Mouse (Mus musculus): ENCODE results near the gene Hbb-bh1. TPM values are rescaled to one million over a fixed set of nuclear protein-coding genes. Genes with fewer than 3 reads are reported as not detected.
"Not testable (repeated sequence)": the region's sequence is repeated elsewhere in the genome, so short reads cannot be mapped to it uniquely, and the experiment has no call there.

Gene Hbb-bh1
- polyA plus RNA-seq, 1 experiment from 2014 or later: 4,275 TPM

GRCm38 (mm10) chr7:103809801-103810155 lies 33.2 kb downstream of the Hbb-bh1 start:
- H3K27me3 ChIP-seq (ENCODE audit: low read depth, poor library complexity, severe bottlenecking): no peaks in the 10 kb centered on the region
- DNase-seq (ENCODE audit: low spot score): no peak
- no peak overlapping the region for H3K4me3 ChIP-seq

GRCm38 (mm10) chr7:103808971-103809800 lies 33.8 kb downstream of the Hbb-bh1 start:
- no peak overlapping the region for H3K27ac ChIP-seq (replicated peaks)
- 76% methylated on average over 5 of the region's 5 CpGs for WGBS
- no peak overlapping the region for H3K4me3 ChIP-seq
- no peak for DNase-seq (ENCODE audit: low spot score)
- H3K27me3 ChIP-seq (ENCODE audit: low read depth, poor library complexity, severe bottlenecking): no peaks in the 10 kb centered on the region
- no peaks in the 10 kb centered on the region for H3K9me3 ChIP-seq (replicated peaks)
- no peaks in the 10 kb centered on the region for H3K4me1 ChIP-seq
- no peaks in the 10 kb centered on the region for H3K36me3 ChIP-seq

More at GRCm38 (mm10) chr7:103809801-103810155, 33.2 kb downstream of the Hbb-bh1 start:
- Histone ChIP-seq H3K36me3 (no peaks in the 10 kb centered on the region), H3K4me1 (no peaks in the 10 kb centered on the region), H3K27ac (replicated peaks) (no peak overlapping the region), H3K9me3 (replicated peaks) (no peaks in the 10 kb centered on the region)
- 72% methylated on average over 1 of the region's 1 CpGs for WGBS

DNA sequence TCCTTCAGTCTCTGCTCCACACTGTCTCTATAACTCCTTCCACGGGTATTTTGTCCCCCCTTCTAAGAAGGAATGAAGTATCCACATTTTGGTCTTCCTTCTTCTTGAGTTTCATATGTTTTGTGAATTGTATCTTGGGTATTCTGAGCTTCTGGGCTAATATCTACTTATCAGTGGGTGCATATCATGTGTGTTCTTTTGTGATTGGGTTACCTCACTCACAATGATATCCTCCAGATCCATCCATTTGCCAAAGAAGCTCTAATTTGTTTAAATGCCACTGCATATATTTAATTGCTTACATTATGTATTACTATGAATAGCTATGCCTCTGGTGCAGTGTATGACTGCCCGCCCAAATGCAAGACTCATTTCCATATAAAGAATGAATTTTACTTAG lies 34.8 kb downstream of the Hbb-bh1 start:
- DNase-seq (ENCODE audit: low spot score); H3K27me3 ChIP-seq (ENCODE audit: low read depth, poor library complexity, severe bottlenecking); H3K4me1 ChIP-seq; H3K36me3 ChIP-seq; H3K4me3 ChIP-seq; H3K9me3 ChIP-seq (replicated peaks); H3K27ac ChIP-seq (replicated peaks): not testable (repeated sequence)
- 75% methylated on average over 2 of the region's 2 CpGs for WGBS

- Histone ChIP-seq H3K4me3 (no peak overlapping the region), H3K27ac (replicated peaks) (no peak overlapping the region), H3K4me1 (no peaks in the 10 kb centered on the region), H3K27me3 (ENCODE audit: low read depth, poor library complexity, severe bottlenecking) (no peaks in the 10 kb centered on the region), H3K9me3 (replicated peaks) (no peaks in the 10 kb centered on the region), H3K36me3 (no peaks in the 10 kb centered on the region)
- DNase-seq (ENCODE audit: low spot score): peak; percentile 13
- WGBS: 76% methylated on average over 1 of the region's 1 CpGs
These were observed 36.1 kb downstream of the Hbb-bh1 start for GRCm38 (mm10) chr7:103806856-103807255.

DNA sequence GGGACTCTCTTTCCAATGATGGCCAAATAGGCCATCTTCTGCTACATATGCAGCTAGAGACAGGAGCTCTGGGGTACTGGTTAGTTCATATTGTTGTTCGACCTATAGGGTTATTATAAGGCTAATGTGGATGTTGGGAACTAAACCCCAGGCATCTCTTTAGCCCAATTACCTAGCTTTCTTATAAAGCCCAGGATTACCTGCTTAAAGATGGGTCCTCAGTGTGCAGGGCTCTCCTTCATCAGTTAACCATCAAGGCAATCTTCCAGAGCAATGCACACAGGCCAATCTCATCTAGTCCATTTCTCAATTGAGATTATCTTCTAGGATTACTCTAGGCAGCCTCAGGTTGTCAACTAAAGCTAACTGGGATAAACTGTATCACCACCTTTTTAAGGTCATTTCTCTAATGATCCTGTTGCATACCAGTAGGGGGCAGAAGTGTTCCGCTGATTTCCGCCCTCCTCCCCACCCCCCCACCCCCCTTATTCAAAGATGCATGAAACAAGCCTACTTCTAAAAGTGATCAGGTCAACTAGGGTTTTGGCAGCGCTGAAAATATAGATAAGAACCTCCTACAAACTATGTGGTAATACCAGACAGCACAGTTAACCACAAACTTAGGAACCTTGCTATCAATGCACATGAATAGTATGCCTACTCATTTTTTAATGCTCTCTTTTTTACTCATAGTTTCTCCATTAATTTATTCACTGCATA lies 50.1 kb downstream of the Hbb-bh1 start:
- no peak for DNase-seq (ENCODE audit: low spot score)
- H3K4me1 ChIP-seq: no peaks in the 10 kb centered on the region
- no peak overlapping the region for H3K4me3 ChIP-seq
- H3K36me3 ChIP-seq: no peaks in the 10 kb centered on the region
- H3K9me3 ChIP-seq (replicated peaks): no peaks in the 10 kb centered on the region
- H3K27ac ChIP-seq (replicated peaks): no peak overlapping the region
- no peaks in the 10 kb centered on the region for H3K27me3 ChIP-seq (ENCODE audit: low read depth, poor library complexity, severe bottlenecking)
- WGBS: 35% methylated on average over 4 of the region's 4 CpGs

DNA sequence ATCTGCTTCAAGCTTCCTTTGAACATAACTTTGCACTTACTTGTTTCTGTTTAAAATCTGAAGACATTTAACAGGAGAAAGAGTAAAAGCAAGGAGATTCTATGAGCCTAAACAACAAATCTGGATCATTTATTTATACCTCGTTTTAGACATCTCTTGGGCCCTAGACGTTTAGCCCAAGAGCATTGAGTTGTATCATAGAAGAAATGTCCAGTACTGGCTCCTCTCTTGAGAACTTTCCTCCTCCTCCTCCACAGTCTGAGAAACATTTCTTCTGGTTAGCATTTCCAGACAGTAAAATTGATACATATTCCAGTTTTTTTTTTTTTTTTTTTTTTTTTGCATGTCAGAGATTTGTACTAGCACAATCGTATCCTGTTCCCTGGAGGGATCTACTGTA lies 51.2 kb downstream of the Hbb-bh1 start, which contains the start of gene Olfr67:
Gene Olfr67, minus strand, starts transcription at position 101 of the 400 bp plus-strand sequence.
- Histone ChIP-seq H3K27me3 (ENCODE audit: low read depth, poor library complexity, severe bottlenecking) (no peaks in the 10 kb centered on the region), H3K4me3 (no peak within 1 kb of the TSS), H3K27ac (replicated peaks) (no peak within 1 kb of the TSS), H3K36me3 (no peaks in the 10 kb centered on the region), H3K9me3 (replicated peaks) (no peaks in the 10 kb centered on the region), H3K4me1 (no peaks in the 10 kb centered on the region)
- WGBS: 92% methylated on average over 3 of the region's 3 CpGs
- no peak for DNase-seq (ENCODE audit: low spot score)

Other genes starting within 250 kb of the Hbb-bh1 start
- gene Olfr619, start 242.6 kb downstream of the Hbb-bh1 start, polyA plus RNA-seq (2016; fragmentation: Nextera tagmentation; extraction: Ambion mirVana): not detected in 2 replicates
- gene Olfr620, start 230.6 kb downstream of the Hbb-bh1 start, polyA plus RNA-seq (2016; fragmentation: Nextera tagmentation; extraction: Ambion mirVana): not detected in 2 replicates
- not detected in 2 replicates for gene Olfr622, start 200.5 kb downstream of the Hbb-bh1 start, polyA plus RNA-seq (2016; fragmentation: Nextera tagmentation; extraction: Ambion mirVana)
- not detected in 2 replicates for gene Olfr623, start 179.5 kb downstream of the Hbb-bh1 start, polyA plus RNA-seq (2016; fragmentation: Nextera tagmentation; extraction: Ambion mirVana)
- gene Olfr624, start 172.0 kb downstream of the Hbb-bh1 start, polyA plus RNA-seq (2016; fragmentation: Nextera tagmentation; extraction: Ambion mirVana): 0.02 TPM in 2 replicates
- not detected in 2 replicates for gene Olfr625-ps1, start 160.4 kb downstream of the Hbb-bh1 start, polyA plus RNA-seq (2016; fragmentation: Nextera tagmentation; extraction: Ambion mirVana)
- gene Olfr243, start 128.5 kb downstream of the Hbb-bh1 start, polyA plus RNA-seq (2016; fragmentation: Nextera tagmentation; extraction: Ambion mirVana): not detected in 2 replicates
- gene Olfr628, start 112.8 kb downstream of the Hbb-bh1 start, polyA plus RNA-seq (2016; fragmentation: Nextera tagmentation; extraction: Ambion mirVana): not detected in 2 replicates
- not detected in 2 replicates for gene Olfr629, start 98.2 kb downstream of the Hbb-bh1 start, polyA plus RNA-seq (2016; fragmentation: Nextera tagmentation; extraction: Ambion mirVana)
- not detected in 2 replicates for gene Olfr630, start 85.8 kb downstream of the Hbb-bh1 start, polyA plus RNA-seq (2016; fragmentation: Nextera tagmentation; extraction: Ambion mirVana)
- gene Olfr69, start 71.6 kb downstream of the Hbb-bh1 start, polyA plus RNA-seq (2016; fragmentation: Nextera tagmentation; extraction: Ambion mirVana): not detected in 2 replicates
- gene Olfr68, start 63.5 kb downstream of the Hbb-bh1 start, polyA plus RNA-seq (2016; fragmentation: Nextera tagmentation; extraction: Ambion mirVana): not detected in 2 replicates
- gene Olfr67, start 51.3 kb downstream of the Hbb-bh1 start, polyA plus RNA-seq (2016; fragmentation: Nextera tagmentation; extraction: Ambion mirVana): not detected in 2 replicates
- 191 and 345 TPM in 2 replicates for gene Hbb-bt, start 29.2 kb downstream of the Hbb-bh1 start, polyA plus RNA-seq (2016; fragmentation: Nextera tagmentation; extraction: Ambion mirVana)
- 74.3 and 117 TPM in 2 replicates for gene Hbb-bs, start 15.1 kb downstream of the Hbb-bh1 start, polyA plus RNA-seq (2016; fragmentation: Nextera tagmentation; extraction: Ambion mirVana)
- gene Hbb-bh2, start 2.6 kb downstream of the Hbb-bh1 start, polyA plus RNA-seq (2016; fragmentation: Nextera tagmentation; extraction: Ambion mirVana): 0.23 TPM in 1 of 2 replicates, not detected in the other
- 7,838 and 8,555 TPM in 2 replicates for gene Hbb-y, start 10.1 kb upstream of the Hbb-bh1 start, polyA plus RNA-seq (2016; fragmentation: Nextera tagmentation; extraction: Ambion mirVana)
- gene Olfr66, start 43.1 kb upstream of the Hbb-bh1 start, polyA plus RNA-seq (2016; fragmentation: Nextera tagmentation; extraction: Ambion mirVana): not detected in 2 replicates
- gene Olfr64, start 51.3 kb upstream of the Hbb-bh1 start, polyA plus RNA-seq (2016; fragmentation: Nextera tagmentation; extraction: Ambion mirVana): not detected in 2 replicates
- not detected in 2 replicates for gene Olfr65, start 60.3 kb upstream of the Hbb-bh1 start, polyA plus RNA-seq (2016; fragmentation: Nextera tagmentation; extraction: Ambion mirVana)
- not detected in 2 replicates for gene Olfr631, start 85.7 kb upstream of the Hbb-bh1 start, polyA plus RNA-seq (2016; fragmentation: Nextera tagmentation; extraction: Ambion mirVana)
- not detected in 2 replicates for gene Olfr632, start 91.2 kb upstream of the Hbb-bh1 start, polyA plus RNA-seq (2016; fragmentation: Nextera tagmentation; extraction: Ambion mirVana)
- not detected in 2 replicates for gene Olfr633, start 101.3 kb upstream of the Hbb-bh1 start, polyA plus RNA-seq (2016; fragmentation: Nextera tagmentation; extraction: Ambion mirVana)
- 0.01 and 0.04 TPM in 2 replicates for gene Olfr635, start 128.0 kb upstream of the Hbb-bh1 start, polyA plus RNA-seq (2016; fragmentation: Nextera tagmentation; extraction: Ambion mirVana)
- gene Olfr638, start 155.6 kb upstream of the Hbb-bh1 start, polyA plus RNA-seq (2016; fragmentation: Nextera tagmentation; extraction: Ambion mirVana): not detected in 2 replicates
- gene Olfr639, start 174.1 kb upstream of the Hbb-bh1 start, polyA plus RNA-seq (2016; fragmentation: Nextera tagmentation; extraction: Ambion mirVana): not detected in 2 replicates
- not detected in 2 replicates for gene Olfr640, start 182.4 kb upstream of the Hbb-bh1 start, polyA plus RNA-seq (2016; fragmentation: Nextera tagmentation; extraction: Ambion mirVana)
- gene Olfr641, start 192.3 kb upstream of the Hbb-bh1 start, polyA plus RNA-seq (2016; fragmentation: Nextera tagmentation; extraction: Ambion mirVana): not detected in 2 replicates
- gene Olfr642, start 209.5 kb upstream of the Hbb-bh1 start, polyA plus RNA-seq (2016; fragmentation: Nextera tagmentation; extraction: Ambion mirVana): not detected in 2 replicates
- gene 4930516K23Rik, start 218.3 kb upstream of the Hbb-bh1 start, polyA plus RNA-seq (2016; fragmentation: Nextera tagmentation; extraction: Ambion mirVana): not detected in 2 replicates
- gene Olfr644, start 228.7 kb upstream of the Hbb-bh1 start, polyA plus RNA-seq (2016; fragmentation: Nextera tagmentation; extraction: Ambion mirVana): not detected in 2 replicates
- gene Olfr645, start 242.3 kb upstream of the Hbb-bh1 start, polyA plus RNA-seq (2016; fragmentation: Nextera tagmentation; extraction: Ambion mirVana): not detected in 2 replicates